Mouse (Mus musculus): Measurements from ENCODE around the gene Tma7. TPM values are rescaled to one million over a fixed set of nuclear protein-coding genes. Genes with fewer than 3 reads are reported as not detected.

Gene Tma7
- polyA plus RNA-seq, 1 experiment = 80.7 TPM

DNA sequence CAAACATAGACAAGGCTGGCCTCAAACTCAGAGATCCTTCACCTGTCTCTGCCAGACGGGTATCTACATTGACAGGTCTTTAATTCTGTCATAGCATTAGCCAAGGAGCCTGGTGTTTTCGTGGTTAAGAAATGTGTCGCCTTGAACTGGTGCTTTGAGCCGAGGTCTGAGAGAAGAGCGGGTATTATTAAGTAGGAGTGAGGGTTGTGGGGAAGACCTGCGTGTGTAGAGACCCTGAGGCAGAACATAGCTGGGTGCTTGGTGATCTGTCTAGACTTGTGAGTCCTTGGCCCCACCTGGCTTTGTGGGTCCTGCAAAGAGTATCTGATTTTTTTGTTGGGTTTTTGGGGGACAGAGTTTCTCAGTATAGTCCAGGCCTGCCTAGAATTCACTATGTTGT lies 28.5 kb downstream of the Tma7 start:
- 70% methylated on average over 6 of the region's 6 CpGs for WGBS
- no peak overlapping the region for H3K27ac ChIP-seq (ENCODE audit: insufficient read depth, low read depth, low read length)

DNA sequence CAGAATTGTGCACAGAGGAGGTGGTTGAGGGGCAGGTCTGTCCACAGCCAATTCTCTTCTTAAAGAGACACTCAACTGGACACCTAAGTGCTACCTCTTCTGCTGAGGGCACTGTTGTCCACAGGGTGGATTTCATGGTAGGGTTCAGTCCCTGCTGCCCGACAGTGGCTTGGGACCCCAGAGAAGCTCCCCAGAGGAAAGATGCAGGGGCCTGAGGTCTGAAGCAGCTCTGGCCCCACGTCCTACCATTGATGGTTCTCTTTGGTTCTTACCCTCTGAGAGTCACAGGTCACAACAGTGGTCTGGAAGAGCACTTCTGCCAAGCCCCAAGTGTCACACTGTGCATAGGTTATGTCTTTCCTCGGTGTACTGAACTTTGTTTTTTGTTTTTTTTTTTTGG lies 29.0 kb downstream of the Tma7 start:
- TF ChIP-seq CTCF (conservative IDR thresholded peaks at IDR 0.05; ENCODE audit: insufficient read depth, insufficient read length, low read depth, low read length) = no peak
- TF ChIP-seq POLR2A (IDR thresholded peaks at IDR 0.05; ENCODE audit: low read depth, low read length) = no peak
- Histone ChIP-seq H3K4me1 (ENCODE audit: control insufficient read depth, insufficient read depth, low read length) (0 out of 2 replicates have a peak, but pooled peaks cover 3% of the 10 kb centered on the region), H3K36me3 (ENCODE audit: control insufficient read depth, insufficient read depth, low read length) (no peaks in the 10 kb centered on the region), H3K27me3 (replicated peaks; ENCODE audit: control insufficient read depth, insufficient read depth, low read length) (no peaks in the 10 kb centered on the region), H3K27ac (ENCODE audit: insufficient read depth, low read depth, low read length) (no peak overlapping the region), H3K4me3 (ENCODE audit: insufficient read depth, low read depth, low read length) (no peak overlapping the region)
- DNase-seq = no peak
- 78% methylated on average over 3 of the region's 3 CpGs for WGBS

More for the DNA sequence above, 28.5 kb downstream of the Tma7 start:
- H3K4me1 ChIP-seq (ENCODE audit: control insufficient read depth, insufficient read depth, low read length) = peaks cover 6% of the 10 kb centered on the region; the same call in 1 of the 2 replicates
- H3K27me3 ChIP-seq (replicated peaks; ENCODE audit: control insufficient read depth, insufficient read depth, low read length) = no peaks in the 10 kb centered on the region
- no peak for TF ChIP-seq CTCF (conservative IDR thresholded peaks at IDR 0.05; ENCODE audit: insufficient read depth, insufficient read length, low read depth, low read length)
- TF ChIP-seq POLR2A (IDR thresholded peaks at IDR 0.05; ENCODE audit: low read depth, low read length) = no peak
- H3K4me3 ChIP-seq (ENCODE audit: insufficient read depth, low read depth, low read length) = no peak overlapping the region
- DNase-seq = no peak
- H3K36me3 ChIP-seq (ENCODE audit: control insufficient read depth, insufficient read depth, low read length) = no peaks in the 10 kb centered on the region

DNA sequence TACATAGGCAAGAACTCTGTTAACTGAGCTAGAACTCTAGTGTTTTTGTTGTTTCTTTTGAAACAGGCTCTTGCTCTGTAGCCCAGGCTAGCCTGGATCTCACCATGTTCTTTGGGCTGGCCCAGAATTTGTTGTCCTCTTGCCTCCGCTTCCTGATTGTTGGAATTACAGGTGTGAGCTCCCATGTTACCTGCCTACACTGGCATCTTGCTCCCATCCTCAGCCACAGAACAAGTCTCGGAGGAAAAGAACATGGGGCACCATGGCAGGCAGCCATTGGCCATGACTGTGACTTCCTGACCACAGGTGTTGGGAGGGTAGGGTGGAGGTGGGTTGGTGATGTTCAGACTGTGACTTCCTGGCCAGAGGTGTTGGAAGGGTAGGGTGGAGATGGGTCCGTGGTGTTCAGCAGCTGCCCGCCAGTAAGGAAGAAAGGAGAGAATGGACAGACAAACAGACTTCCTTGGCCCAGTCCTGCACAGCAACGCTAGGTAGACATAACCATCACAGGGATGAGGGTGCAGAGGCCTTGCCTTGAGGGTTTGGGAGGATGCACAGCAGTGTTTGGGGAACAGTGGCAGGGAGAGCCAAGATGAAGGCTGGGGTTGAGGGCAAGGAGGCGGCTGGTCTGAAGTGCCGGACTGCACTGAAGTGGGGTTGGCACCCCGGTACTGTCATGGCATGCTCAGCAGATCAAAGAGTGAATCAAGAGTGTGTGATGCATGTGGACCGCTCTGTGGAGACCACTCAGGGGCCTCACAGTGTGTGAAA lies 29.7 kb downstream of the Tma7 start:
- 87% methylated on average over 9 of the region's 9 CpGs for WGBS
- TF ChIP-seq CTCF (conservative IDR thresholded peaks at IDR 0.05; ENCODE audit: insufficient read depth, insufficient read length, low read depth, low read length) = no peak
- TF ChIP-seq POLR2A (IDR thresholded peaks at IDR 0.05; ENCODE audit: low read depth, low read length) = no peak
- Histone ChIP-seq H3K4me3 (ENCODE audit: insufficient read depth, low read depth, low read length) (no peak overlapping the region), H3K4me1 (ENCODE audit: control insufficient read depth, insufficient read depth, low read length) (0 out of 2 replicates have a peak, but pooled peaks cover 3% of the 10 kb centered on the region), H3K36me3 (ENCODE audit: control insufficient read depth, insufficient read depth, low read length) (no peaks in the 10 kb centered on the region), H3K27me3 (replicated peaks; ENCODE audit: control insufficient read depth, insufficient read depth, low read length) (no peaks in the 10 kb centered on the region), H3K27ac (ENCODE audit: insufficient read depth, low read depth, low read length) (no peak overlapping the region)
- DNase-seq = no peak

DNA sequence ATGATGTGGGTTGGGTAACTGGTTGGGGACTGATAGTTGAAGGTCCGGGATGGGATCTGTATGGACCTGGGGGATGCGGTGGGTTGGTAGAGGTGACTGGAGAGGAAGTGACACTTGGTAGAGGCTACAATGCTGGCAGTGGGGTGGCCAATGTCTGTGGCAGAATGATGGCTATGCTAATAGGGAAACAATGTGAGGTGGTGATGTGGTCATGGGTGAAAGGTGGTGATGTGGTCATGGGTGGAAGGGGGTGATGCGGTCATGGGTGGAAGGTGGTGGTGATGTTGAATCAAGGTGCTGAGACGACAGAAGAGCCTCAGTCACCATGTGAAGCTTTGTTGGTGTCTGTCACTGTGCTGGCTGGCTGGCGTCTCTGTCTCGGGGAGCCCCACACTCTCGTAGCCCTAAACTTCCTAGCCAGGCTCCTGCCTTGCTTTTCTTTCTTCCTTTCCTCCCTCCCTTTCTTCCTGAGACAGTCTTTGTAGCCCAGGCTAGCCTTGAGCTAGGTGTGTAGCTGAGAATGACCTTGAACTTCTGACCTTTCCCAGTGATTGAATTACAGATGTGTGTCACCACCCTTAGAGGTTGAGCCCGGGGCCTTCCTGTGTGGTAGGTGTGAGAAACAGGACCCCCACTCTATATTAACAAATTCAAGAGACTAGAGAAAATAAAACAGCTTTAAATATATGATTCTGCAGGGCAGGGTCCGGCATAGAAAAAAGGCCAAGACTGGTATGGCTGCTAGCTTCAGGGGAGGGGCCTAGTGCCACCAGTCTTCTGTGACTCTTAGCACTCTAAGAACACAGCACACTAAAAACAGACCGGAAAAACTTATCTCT lies 30.5 kb downstream of the Tma7 start:
- WGBS = 91% methylated on average over 10 of the region's 10 CpGs
- H3K4me1 ChIP-seq (ENCODE audit: control insufficient read depth, insufficient read depth, low read length) = 0 out of 2 replicates have a peak, but pooled peaks cover 3% of the 10 kb centered on the region
- H3K4me3 ChIP-seq (ENCODE audit: insufficient read depth, low read depth, low read length) = no peak overlapping the region
- H3K36me3 ChIP-seq (ENCODE audit: control insufficient read depth, insufficient read depth, low read length) = no peaks in the 10 kb centered on the region
- no peaks in the 10 kb centered on the region for H3K27me3 ChIP-seq (replicated peaks; ENCODE audit: control insufficient read depth, insufficient read depth, low read length)
- DNase-seq = no peak
- TF ChIP-seq CTCF (conservative IDR thresholded peaks at IDR 0.05; ENCODE audit: insufficient read depth, insufficient read length, low read depth, low read length) (no peak), POLR2A (IDR thresholded peaks at IDR 0.05; ENCODE audit: low read depth, low read length) (no peak)
- H3K27ac ChIP-seq (ENCODE audit: insufficient read depth, low read depth, low read length) = no peak overlapping the region

DNA sequence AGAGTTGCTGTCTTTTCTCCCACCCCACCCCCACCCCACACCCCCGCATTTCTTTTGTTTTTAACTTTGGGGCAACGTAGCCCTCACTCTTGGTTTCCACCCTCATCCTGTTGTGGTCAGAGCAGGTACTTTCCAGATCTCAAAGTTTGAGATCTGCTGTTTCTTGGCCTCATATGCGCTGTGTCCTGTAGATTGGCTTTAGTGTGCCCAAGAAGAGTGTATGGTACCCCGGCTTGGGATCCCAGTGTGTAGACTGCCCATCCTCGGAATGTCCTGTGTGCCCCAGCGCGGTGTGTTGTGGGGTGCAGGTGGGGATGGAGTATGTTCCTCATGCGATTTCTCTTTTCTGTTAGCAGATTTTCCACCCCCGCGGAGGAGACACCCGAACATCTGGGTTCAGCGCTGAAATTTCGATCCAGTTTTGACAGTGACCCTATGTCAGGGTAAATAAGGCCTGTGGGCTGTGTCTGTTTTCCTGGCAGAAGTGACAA lies 31.3 kb downstream of the Tma7 start:
- no peak overlapping the region for H3K27ac ChIP-seq (ENCODE audit: insufficient read depth, low read depth, low read length)
- TF ChIP-seq CTCF (conservative IDR thresholded peaks at IDR 0.05; ENCODE audit: insufficient read depth, insufficient read length, low read depth, low read length) = no peak
- no peak for TF ChIP-seq POLR2A (IDR thresholded peaks at IDR 0.05; ENCODE audit: low read depth, low read length)
- no peak overlapping the region for H3K4me3 ChIP-seq (ENCODE audit: insufficient read depth, low read depth, low read length)
- H3K27me3 ChIP-seq (replicated peaks; ENCODE audit: control insufficient read depth, insufficient read depth, low read length) = no peaks in the 10 kb centered on the region
- 87% methylated on average over 13 of the region's 13 CpGs for WGBS
- no peaks in the 10 kb centered on the region for H3K36me3 ChIP-seq (ENCODE audit: control insufficient read depth, insufficient read depth, low read length)
- H3K4me1 ChIP-seq (ENCODE audit: control insufficient read depth, insufficient read depth, low read length) = 0 out of 2 replicates have a peak, but pooled peaks cover 3% of the 10 kb centered on the region
- DNase-seq = no peak

DNA sequence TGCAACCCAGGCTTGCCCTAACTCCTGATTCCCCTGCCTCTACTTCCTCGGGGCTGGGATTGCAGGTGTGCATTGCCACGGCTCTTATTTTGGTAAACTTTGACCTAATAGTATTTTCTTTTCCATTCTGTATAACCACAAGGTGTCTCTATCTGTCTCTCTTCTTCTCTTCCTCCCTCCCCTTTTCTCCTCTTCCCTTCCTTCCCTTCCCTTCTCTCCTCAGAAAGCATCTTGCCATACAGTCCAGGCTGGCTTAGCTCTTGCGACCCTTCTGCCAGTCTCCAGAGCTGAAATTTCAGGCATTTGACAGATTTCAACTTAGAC lies 31.8 kb downstream of the Tma7 start:
- DNase-seq = no peak
- H3K4me1 ChIP-seq (ENCODE audit: control insufficient read depth, insufficient read depth, low read length) = 0 out of 2 replicates have a peak, but pooled peaks cover 3% of the 10 kb centered on the region

More for the DNA sequence above, 31.8 kb downstream of the Tma7 start:
- 62% methylated on average over 3 of the region's 3 CpGs for WGBS
- TF ChIP-seq CTCF (conservative IDR thresholded peaks at IDR 0.05; ENCODE audit: insufficient read depth, insufficient read length, low read depth, low read length) (no peak), POLR2A (IDR thresholded peaks at IDR 0.05; ENCODE audit: low read depth, low read length) (no peak)
- Histone ChIP-seq H3K27ac (ENCODE audit: insufficient read depth, low read depth, low read length) (no peak overlapping the region), H3K27me3 (replicated peaks; ENCODE audit: control insufficient read depth, insufficient read depth, low read length) (no peaks in the 10 kb centered on the region), H3K36me3 (ENCODE audit: control insufficient read depth, insufficient read depth, low read length) (no peaks in the 10 kb centered on the region), H3K4me3 (ENCODE audit: insufficient read depth, low read depth, low read length) (no peak overlapping the region)
